Mouse (Mus musculus): ENCODE results near the gene Tcap. TPM values are rescaled to one million over a fixed set of nuclear protein-coding genes. Genes with fewer than 3 reads are reported as not detected.

Tcap gene
- polyA plus RNA-seq, 2 experiments from 2014 or later = not detected

DNA sequence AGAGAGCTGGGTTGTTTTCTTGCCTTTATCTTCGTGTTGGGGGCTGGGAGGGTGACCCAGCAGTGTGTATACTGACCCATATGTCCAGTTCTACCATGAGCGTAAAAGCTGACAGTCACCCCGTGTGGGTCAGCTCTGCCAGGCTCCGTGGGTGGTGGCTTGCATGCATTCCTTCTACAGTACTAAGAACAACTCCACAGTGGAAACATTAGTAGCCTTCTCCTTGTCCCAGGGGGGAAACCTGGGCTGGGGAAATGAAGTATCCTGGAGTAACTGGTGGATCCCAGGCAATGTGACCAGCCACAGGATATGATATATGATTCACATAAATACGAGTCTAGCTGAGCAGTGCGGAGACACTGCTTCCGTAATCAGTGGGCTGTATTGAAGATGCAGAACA, 30.1 kb downstream of the Tcap start:
- no peak for ATAC-seq

DNA sequence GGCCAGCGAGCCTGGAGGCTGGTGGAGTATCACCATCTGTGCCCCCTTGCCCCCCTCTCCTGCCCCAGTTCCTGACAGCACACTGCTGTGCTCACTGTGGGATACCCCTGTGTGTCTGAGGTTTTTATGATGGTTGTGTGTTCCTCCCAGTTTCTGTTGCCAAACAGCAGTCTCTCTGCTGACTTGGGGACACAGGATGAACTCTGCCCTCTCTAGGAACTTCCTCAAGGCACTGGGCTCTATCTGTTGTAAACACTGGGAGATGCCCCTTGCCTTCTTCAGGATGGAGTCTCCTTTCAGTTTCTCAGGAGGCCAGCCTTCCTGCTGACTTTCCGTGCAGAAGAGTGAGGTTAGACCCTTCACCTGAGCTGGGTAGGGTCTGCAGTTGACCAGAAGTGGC, 30.6 kb downstream of the Tcap start:
- no peak for ATAC-seq

DNA sequence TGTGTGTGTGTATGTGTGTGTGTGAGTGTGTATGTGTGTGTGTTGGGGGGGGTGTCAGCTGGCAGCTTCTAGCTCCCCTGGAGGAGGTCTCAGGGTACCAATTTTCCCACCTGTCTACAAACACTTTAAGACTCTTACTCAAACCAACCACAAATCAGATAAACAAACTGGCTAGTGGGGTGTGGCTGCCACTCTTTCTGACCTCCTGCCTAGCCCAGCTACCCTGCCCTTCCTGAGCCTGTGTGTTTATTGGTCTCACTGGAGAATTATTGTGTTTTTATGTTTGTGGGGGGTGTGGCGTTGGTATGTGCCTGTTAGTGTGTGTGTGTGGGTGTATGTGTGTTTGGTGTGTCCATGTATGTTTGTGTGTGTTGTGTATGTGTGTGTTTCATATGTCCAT, 33.5 kb downstream of the Tcap start:
- no peak for ATAC-seq

DNA sequence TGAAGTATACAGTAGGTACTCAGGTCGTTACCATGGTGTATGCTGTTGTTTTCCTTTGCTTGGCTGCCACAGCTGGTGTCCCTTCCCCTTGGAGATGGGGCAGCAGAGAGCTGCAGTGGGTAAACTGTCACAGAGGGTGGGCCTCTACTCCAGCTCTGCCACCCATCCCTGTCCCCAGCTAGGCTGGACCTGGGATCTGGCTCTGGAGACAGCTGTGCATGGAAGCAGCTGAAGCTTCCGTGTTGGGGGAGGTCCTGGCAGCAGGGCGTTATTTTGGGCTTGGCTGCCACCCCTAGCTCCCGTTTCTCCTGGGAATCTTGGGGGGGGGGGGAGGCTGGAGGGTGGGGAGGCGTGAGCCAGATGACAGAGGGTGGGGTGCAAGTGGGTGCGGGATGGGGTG, 34.7 kb downstream of the Tcap start:
- no peak for ATAC-seq

DNA sequence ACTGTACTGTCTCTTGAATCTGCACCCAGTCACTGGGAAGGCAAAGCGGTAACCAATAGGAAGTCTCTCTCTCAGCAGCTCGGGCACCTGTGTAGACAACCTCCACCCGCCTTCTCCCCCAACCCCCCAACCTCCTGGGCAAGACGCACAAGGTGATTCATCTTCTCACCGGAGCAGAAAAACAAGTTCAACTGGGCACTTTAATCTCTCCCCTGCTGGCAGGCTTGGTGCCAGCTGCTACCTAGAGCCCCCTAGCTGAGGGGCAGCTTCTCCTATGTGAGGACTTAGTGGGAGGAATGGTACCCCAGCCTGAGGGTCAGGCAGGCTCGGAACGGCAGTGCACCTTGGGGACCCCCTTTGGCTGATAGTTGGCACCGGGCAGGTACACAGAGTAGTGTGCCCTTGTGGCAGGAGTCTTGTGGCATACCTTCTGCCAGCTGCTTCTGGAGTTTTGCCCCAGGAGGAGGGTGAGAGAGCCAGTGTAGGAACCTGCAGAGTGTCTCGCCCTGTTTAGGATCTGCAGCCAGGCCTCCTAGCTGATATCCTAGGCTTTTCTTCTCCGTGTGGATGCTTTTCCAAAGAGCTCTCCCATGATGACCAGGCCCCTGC, 35.4 kb downstream of the Tcap start:
- no peak for ATAC-seq

DNA sequence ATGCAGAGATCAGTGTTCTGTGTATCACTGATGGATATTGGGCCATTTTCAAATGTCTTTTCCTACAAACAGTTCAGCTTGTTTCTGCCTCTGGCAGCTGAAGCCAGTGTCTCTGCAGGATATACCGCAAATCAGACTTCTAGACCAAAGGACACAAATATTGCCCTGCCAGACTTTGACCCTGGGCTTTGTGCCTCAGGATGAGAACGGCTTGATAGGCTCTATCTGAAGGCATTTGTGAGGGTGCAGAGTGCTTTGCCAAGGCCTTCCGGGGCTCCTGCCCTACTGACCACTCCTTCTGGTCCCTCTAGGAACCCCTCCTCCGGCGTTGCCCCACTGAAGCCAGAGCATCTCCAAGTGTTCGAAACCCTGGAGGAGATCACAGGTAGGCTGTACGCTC, 43.0 kb downstream of the Tcap start:
- no peak for ATAC-seq

DNA sequence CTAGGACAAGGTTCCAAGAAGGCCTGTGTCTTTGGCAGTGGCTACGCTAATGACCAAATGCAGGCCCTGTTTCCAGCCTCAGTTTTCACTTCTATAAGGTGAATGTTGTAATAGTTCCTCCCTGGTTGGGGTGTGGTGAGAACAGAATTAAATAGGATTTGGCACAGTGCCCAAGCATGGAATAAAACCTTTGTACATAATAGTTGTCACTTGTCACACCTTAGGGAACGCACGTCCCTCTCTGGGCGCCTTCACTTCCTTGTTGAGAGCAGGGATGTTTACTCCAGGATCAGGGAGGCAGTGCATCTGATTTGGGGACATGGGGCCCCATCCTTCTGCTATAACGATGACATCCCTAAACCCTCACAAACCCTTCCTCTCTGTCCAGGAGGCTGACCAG, 44.8 kb downstream of the Tcap start:
- no peak for ATAC-seq

DNA sequence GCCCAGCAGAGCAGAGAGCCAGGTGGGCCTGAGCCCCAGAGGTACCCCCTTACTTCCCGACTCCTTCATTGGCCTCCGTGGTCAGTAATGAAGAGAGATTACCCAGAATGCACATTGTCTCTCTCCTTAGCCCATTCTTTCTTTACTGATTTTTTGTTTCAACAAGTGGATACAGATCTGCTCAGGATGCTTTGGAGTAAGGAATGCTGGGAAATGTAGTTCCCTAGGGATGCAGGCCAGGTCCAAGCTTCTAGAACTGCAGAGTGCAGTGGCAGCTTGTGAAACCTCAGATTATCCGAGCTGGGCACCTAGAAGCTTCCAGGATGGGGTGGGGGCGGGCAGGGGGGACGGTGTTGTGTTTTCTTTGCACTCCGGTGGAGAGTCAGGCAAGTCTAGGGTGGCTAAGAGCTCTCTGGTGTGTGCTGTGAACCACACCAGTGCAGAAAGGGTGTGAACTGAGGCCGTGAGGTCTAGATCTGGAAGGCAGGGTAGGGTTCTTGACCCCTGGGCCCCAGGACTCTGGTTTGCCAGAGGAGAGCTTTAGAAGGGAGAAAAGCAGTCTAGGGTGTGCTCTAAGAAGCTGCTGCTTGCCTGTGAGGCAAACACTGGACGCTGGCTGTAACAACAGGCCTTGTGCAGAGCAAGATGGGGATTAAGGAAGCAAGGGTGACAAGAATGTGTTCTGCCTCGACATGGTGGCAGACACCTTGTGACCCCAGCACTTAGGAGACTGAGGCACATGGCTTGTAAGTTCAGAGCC, 48.3 kb downstream of the Tcap start:
- ATAC-seq = no peak

Other genes starting within 250 kb of the Tcap start
- 1 to 10 TPM; 7.7 to 8.4 TPM for gene Fbxl20, start 233.4 kb upstream of the Tcap start, polyA plus RNA-seq (2017; shearing (Covaris generic))
- gene Med1, start 190.5 kb upstream of the Tcap start, polyA plus RNA-seq (2017; shearing (Covaris generic)) = 10 to 100 TPM; 60.6 to 70.5 TPM
- gene Cdk12, start 180.8 kb upstream of the Tcap start, polyA plus RNA-seq (2017; shearing (Covaris generic)) = 10 to 100 TPM; 24.6 to 24.9 TPM
- gene Neurod2, start 54.2 kb upstream of the Tcap start, polyA plus RNA-seq (2017; shearing (Covaris generic)) = not detected
- not detected for gene Ppp1r1b, start 35.4 kb upstream of the Tcap start, polyA plus RNA-seq (2017; shearing (Covaris generic))
- gene Stard3, start 25.4 kb upstream of the Tcap start, polyA plus RNA-seq (2017; shearing (Covaris generic)) = 10 to 100 TPM; 33.3 to 42.1 TPM
- gene Pnmt, start 2.6 kb downstream of the Tcap start, polyA plus RNA-seq (2017; shearing (Covaris generic)) = not detected
- gene Pgap3, start 16.7 kb downstream of the Tcap start, polyA plus RNA-seq (2017; shearing (Covaris generic)) = 1 to 10 TPM; 3.3 to 4.0 TPM
- under 1 TPM in 1 of 2 experiments, not detected in 1; 0.07 TPM for gene Erbb2, start 28.7 kb downstream of the Tcap start, polyA plus RNA-seq (2017; shearing (Covaris generic))
- gene Mien1, start 55.2 kb downstream of the Tcap start, polyA plus RNA-seq (2017; shearing (Covaris generic)) = 100 to 1,000 TPM; 161 to 193 TPM
- 1 to 10 TPM; 2.3 to 3.4 TPM for gene Grb7, start 62.6 kb downstream of the Tcap start, polyA plus RNA-seq (2017; shearing (Covaris generic))
- 100 to 1,000 TPM in 1 of 2 experiments, 10 to 100 TPM in 1; 95.8 to 124 TPM for gene Ikzf3, start 162.2 kb downstream of the Tcap start, polyA plus RNA-seq (2017; shearing (Covaris generic))
- 1 to 10 TPM; 4.2 to 7.1 TPM for gene Zpbp2, start 167.3 kb downstream of the Tcap start, polyA plus RNA-seq (2017; shearing (Covaris generic))
- 10 to 100 TPM; 15.8 to 37.6 TPM for gene Ormdl3, start 203.6 kb downstream of the Tcap start, polyA plus RNA-seq (2017; shearing (Covaris generic))
- not detected for gene Lrrc3c, start 214.5 kb downstream of the Tcap start, polyA plus RNA-seq (2017; shearing (Covaris generic))
- 1 to 10 TPM; 2.2 to 10.0 TPM for gene Gm12355, start 241.8 kb downstream of the Tcap start, polyA plus RNA-seq (2017; shearing (Covaris generic))
- not detected for gene Gsdma3, start 242.5 kb downstream of the Tcap start, polyA plus RNA-seq (2017; shearing (Covaris generic))